Mouse (Mus musculus) forebrain, embryonic 16.5 days (tissue): ENCODE data around the gene Zfp821. TPM values are rescaled to one million over a fixed set of nuclear protein-coding genes. Genes with fewer than 3 reads are reported as not detected.

Source experiments
- ATAC-seq: fragments of 200-750 bp; cut with Nextera tagmentation; 2 replicates; pipeline ENCODE4 v1.8.0; 2017; ENCODE audit warnings: mild to moderate bottlenecking, moderate library complexity
- H3K27ac ChIP-seq: fragments of 300-500 bp; sonication (generic); 2 replicates; pipeline ENCODE4 v1.5.1; 2014; ENCODE audit warnings: low read length, control low read depth
- H3K27me3 ChIP-seq: fragments of 300-500 bp; sonication (generic); replicated peaks from 2 replicates; pipeline ENCODE4 v1.6.1; 2014; ENCODE audit warnings: low read length; ENCODE audit not compliant: control insufficient read depth, insufficient read depth
- H3K36me3 ChIP-seq: fragments of 300-500 bp; sonication (generic); 2 replicates; pipeline ENCODE4 v1.6.1; 2014; ENCODE audit not compliant: control insufficient read depth, insufficient read depth
- H3K4me1 ChIP-seq: fragments of 300-500 bp; sonication (generic); replicated peaks from 2 replicates; pipeline ENCODE4 v1.6.1; 2014; ENCODE audit warnings: low read length; ENCODE audit not compliant: control insufficient read depth, insufficient read depth
- H3K4me2 ChIP-seq: fragments of 300-500 bp; sonication (generic); 2 replicates; pipeline ENCODE4 v1.6.1; 2014; ENCODE audit warnings: mild to moderate bottlenecking, low read length, control low read depth
- H3K4me3 ChIP-seq: fragments of 300-500 bp; sonication (generic); replicated peaks from 2 replicates; pipeline ENCODE4 v1.5.1; 2014; ENCODE audit warnings: mild to moderate bottlenecking, low read length, control low read depth
- H3K9ac ChIP-seq: fragments of 300-500 bp; sonication (generic); replicated peaks from 2 replicates; pipeline ENCODE4 v1.6.1; 2014; ENCODE audit warnings: low read depth, low read length, control low read depth
- H3K9me3 ChIP-seq: fragments of 300-500 bp; sonication (generic); 2 replicates; pipeline ENCODE4 v1.6.1; 2016; ENCODE audit warnings: low read length; ENCODE audit not compliant: control insufficient read depth
- WGBS: fragments of 180-500 bp; shearing (Covaris S2); extraction: QIAGEN DNeasy Blood & Tissue Kit; methylation state at CpG from one replicate; pipeline ENCODE4 v1.1.7; 2014; 5-methylcytosine and 5-hydroxymethylcytosine counted together
- polyA plus RNA-seq: library from polyadenylated mRNA; unstranded; fragments of >200 nt; fragmentation: Nextera tagmentation; extraction: Ambion mirVana; gene quantifications from 2 replicates; pipeline ENCODE4 v1.2.1, GENCODE M21; 2015

Gene Zfp821
- polyA plus RNA-seq, result 85.6 and 88.3 TPM in 2 replicates

- Histone ChIP-seq H3K4me3 (peak within 1 kb of the TSS; percentile 94), H3K4me2 (peak within 1 kb of the TSS; percentile 86)
Measured at GRCm38 (mm10) chr8:109705320-109706075, at the start of gene Zfp821. TSS of gene Zfp821 (plus strand) at chr8:109705546.

DNA sequence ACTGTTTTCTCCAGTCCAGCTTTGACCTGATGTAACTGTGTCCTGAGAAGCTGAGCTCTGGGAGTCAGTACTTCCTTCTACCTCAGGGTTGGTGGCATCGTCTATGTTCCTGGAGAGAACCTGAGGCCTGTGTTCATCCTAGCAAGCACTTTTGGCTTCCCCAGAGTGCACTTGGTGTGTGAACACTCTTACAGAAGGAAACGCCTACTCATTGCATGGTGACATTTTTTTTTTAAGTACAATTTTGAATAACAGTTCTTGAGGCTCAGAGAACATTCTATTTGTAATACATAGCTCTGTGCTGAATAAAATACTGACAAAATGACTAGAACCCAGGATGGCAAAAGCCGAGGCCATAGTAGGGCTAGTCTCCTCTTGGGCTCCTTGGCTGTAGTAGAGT lies 48.5 kb upstream of the Zfp821 start:
- H3K9me3 ChIP-seq, result no peaks in the 10 kb centered on the region
- no peaks in the 10 kb centered on the region for H3K4me1 ChIP-seq
- no peaks in the 10 kb centered on the region for H3K27me3 ChIP-seq
- H3K4me2 ChIP-seq, result no peak overlapping the region
- ATAC-seq, result no peak
- no peaks in the 10 kb centered on the region for H3K36me3 ChIP-seq
- WGBS, result 89% methylated on average over 3 of the region's 3 CpGs
- H3K27ac ChIP-seq, result no peak overlapping the region
- H3K9ac ChIP-seq, result no peak overlapping the region
- H3K4me3 ChIP-seq, result no peak overlapping the region

More at GRCm38 (mm10) chr8:109705320-109706075, at the start of gene Zfp821:
- Histone ChIP-seq H3K27ac (peak within 1 kb of the TSS; percentile 97), H3K9me3 (no peaks in the 10 kb centered on the region), H3K27me3 (no peaks in the 10 kb centered on the region), H3K4me1 (peaks cover 32% of the 10 kb centered on the region), H3K9ac (peak within 1 kb of the TSS; percentile 100), H3K36me3 (peaks cover 14% of the 10 kb centered on the region)
- WGBS, result under 1% methylated on average over 58 of the region's 100 CpGs
- ATAC-seq, result peak; percentile 85

GRCm38 (mm10) chr8:109662328-109662727 lies 43.0 kb upstream of the Zfp821 start:
- WGBS, result 84% methylated on average over 3 of the region's 3 CpGs
- Histone ChIP-seq H3K4me1 (no peaks in the 10 kb centered on the region), H3K4me3 (no peak overlapping the region), H3K9ac (no peak overlapping the region), H3K9me3 (no peaks in the 10 kb centered on the region), H3K27me3 (no peaks in the 10 kb centered on the region), H3K4me2 (no peak overlapping the region), H3K27ac (no peak overlapping the region), H3K36me3 (no peaks in the 10 kb centered on the region)
- no peak for ATAC-seq

GRCm38 (mm10) chr8:109666616-109667015 lies 38.7 kb upstream of the Zfp821 start:
- no peak overlapping the region for H3K4me2 ChIP-seq
- no peaks in the 10 kb centered on the region for H3K27me3 ChIP-seq
- no peak overlapping the region for H3K27ac ChIP-seq
- no peak overlapping the region for H3K9ac ChIP-seq
- no peaks in the 10 kb centered on the region for H3K9me3 ChIP-seq
- WGBS, result 77% methylated on average over 5 of the region's 5 CpGs
- no peaks in the 10 kb centered on the region for H3K4me1 ChIP-seq
- no peak overlapping the region for H3K4me3 ChIP-seq
- H3K36me3 ChIP-seq, result peaks cover 17% of the 10 kb centered on the region
- ATAC-seq, result no peak

DNA sequence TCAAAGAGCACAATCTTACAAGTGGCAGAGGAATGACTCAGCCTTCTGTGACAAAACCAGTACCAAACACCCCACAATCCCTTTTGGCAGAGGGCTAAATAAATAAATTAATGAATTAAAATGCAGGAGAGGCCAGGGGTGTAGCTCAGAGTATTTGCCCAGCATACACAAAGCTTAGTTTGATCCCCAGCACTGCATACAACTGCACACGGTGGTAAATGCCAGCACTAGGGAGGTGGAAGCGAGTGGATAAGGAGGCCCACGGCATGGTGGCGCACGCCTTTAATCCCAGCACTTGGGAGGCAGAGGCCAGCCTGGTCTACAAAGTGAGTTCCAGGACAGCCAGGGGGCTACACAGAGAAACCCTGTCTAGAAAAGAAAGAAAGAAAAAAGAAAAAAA lies 32.7 kb upstream of the Zfp821 start:
- Histone ChIP-seq H3K36me3 (peaks cover 62% of the 10 kb centered on the region), H3K27ac (no peak overlapping the region), H3K4me2 (no peak overlapping the region), H3K27me3 (no peaks in the 10 kb centered on the region), H3K4me3 (no peak overlapping the region), H3K9ac (no peak overlapping the region), H3K4me1 (no peaks in the 10 kb centered on the region), H3K9me3 (no peaks in the 10 kb centered on the region)
- WGBS, result 76% methylated on average over 5 of the region's 5 CpGs
- no peak for ATAC-seq

DNA sequence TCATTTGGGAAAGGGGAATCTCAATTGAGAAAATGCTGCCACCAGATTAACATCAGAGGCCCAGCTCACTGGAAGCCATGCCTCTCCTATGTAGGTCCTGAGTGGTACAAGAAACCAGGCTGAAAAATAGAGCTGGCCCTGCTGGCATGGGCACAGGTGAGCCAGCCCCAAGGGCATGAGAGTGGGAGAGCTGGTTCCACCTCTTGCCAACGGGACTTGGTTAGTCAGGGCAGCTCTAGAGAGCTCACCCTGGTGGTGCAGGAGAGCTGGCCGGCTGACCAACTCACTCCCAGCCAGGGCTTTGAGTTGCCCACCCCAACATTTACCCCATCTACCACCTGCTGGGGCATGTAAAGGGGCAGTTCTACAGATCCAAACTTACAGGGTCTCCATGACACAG lies 31.8 kb upstream of the Zfp821 start:
- peaks cover 62% of the 10 kb centered on the region for H3K36me3 ChIP-seq
- no peak for ATAC-seq
- H3K4me3 ChIP-seq, result no peak overlapping the region
- no peak overlapping the region for H3K27ac ChIP-seq
- WGBS, result 94% methylated on average over 2 of the region's 2 CpGs
- no peak overlapping the region for H3K4me2 ChIP-seq
- H3K27me3 ChIP-seq, result no peaks in the 10 kb centered on the region
- no peak overlapping the region for H3K9ac ChIP-seq
- no peaks in the 10 kb centered on the region for H3K9me3 ChIP-seq
- no peaks in the 10 kb centered on the region for H3K4me1 ChIP-seq

DNA sequence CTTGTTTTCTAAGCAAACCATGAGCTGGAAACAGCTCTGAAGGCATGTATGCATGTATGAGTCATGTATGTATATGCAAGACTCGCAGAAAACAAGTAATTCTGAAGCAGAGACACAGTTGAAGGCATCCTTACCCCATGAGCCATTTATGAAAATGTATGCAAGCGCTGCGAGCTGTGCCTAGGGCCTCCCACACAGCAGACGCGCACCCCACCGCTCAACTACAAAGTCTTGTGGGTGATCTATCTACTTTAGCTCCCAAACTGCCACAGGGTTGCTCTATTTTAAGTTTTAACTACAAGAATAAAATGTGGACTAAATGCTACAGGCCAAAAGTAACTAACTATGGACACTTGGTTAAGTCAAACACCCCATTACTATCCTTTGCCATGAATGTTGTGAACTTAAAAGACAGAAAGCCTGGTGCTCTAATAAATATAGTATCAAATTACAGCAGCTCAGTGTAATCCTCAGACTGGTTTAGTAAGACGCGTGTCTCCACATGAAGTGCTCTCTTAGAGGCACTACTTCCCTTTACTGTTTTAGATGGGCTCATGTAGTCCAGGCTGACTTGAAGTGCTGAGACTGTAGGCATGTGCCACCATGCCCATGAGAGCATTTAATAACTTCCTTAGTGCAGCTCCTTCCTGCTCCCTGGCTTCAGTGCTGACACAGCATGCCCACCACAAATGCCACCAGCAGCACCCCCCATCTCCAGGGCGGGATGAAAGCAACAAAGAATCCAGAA lies 29.3 kb upstream of the Zfp821 start:
- Histone ChIP-seq H3K27ac (no peak overlapping the region), H3K4me1 (no peaks in the 10 kb centered on the region), H3K27me3 (no peaks in the 10 kb centered on the region), H3K9me3 (no peaks in the 10 kb centered on the region), H3K36me3 (peaks cover 63% of the 10 kb centered on the region), H3K4me3 (no peak overlapping the region), H3K4me2 (no peak overlapping the region), H3K9ac (no peak overlapping the region)
- WGBS, result 96% methylated on average over 9 of the region's 9 CpGs
- ATAC-seq, result no peak

GRCm38 (mm10) chr8:109681535-109681934 lies 23.8 kb upstream of the Zfp821 start:
- Histone ChIP-seq H3K36me3 (peaks cover 39% of the 10 kb centered on the region), H3K4me3 (no peak overlapping the region), H3K4me1 (no peaks in the 10 kb centered on the region; the same call in 1 of the 2 replicates), H3K9me3 (no peaks in the 10 kb centered on the region), H3K9ac (no peak overlapping the region), H3K27me3 (no peaks in the 10 kb centered on the region), H3K4me2 (no peak overlapping the region), H3K27ac (no peak overlapping the region)
- WGBS, result 84% methylated on average over 3 of the region's 3 CpGs
- ATAC-seq, result no peak

- H3K4me2 ChIP-seq, result no peak overlapping the region
- H3K27ac ChIP-seq, result no peak overlapping the region
- H3K27me3 ChIP-seq, result no peaks in the 10 kb centered on the region
- no peaks in the 10 kb centered on the region for H3K9me3 ChIP-seq
- WGBS, result 95% methylated on average over 5 of the region's 5 CpGs
- ATAC-seq, result no peak
- peaks cover 35% of the 10 kb centered on the region for H3K36me3 ChIP-seq
- no peak overlapping the region for H3K4me3 ChIP-seq
- no peak overlapping the region for H3K9ac ChIP-seq
- H3K4me1 ChIP-seq, result no peaks in the 10 kb centered on the region; the same call in 1 of the 2 replicates
Measured at GRCm38 (mm10) chr8:109682120-109682519, 23.2 kb upstream of the Zfp821 start.
